9 mouse cellular contexts compared by ENCODE assay signal in the genomic region with DNA sequence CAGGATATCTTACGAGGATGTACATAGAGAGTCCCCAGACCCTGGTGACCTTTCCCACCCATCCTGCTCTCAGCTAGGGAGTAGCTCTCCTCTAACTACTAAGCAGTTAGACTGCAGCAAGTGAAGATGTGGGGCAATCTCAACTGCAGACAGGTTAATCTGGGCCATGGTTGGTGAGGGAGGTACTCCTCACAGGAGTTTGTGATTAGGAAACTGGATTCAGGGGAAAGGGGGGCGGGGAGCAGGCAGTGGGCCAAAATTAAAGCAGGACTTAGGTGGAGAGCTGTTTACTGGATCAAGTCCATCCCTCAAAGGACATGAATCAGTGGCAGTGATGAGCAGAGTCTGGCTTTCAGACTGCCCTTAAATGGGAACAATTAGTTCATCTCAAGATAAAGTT.
DNase-seq lines count a peak whose midpoint lies in the region; ATAC-seq and TF ChIP-seq lines count a peak whose summit lies in the region.
"Had no signal": no experiment of that assay in that cellular context is flagged by ENCODE, and none has a peak within 500 bp of the region (broad histone marks: within the 10 kb centered on the region; RNA-seq: fewer than 3 reads in every experiment).

No protein-coding gene starts in this region.

- no peak for ATAC-seq in midbrain, embryonic 11.5 days (ENCODE audit: low FRiP score)
- ATAC-seq in midbrain, embryonic 13.5 days = no peak
- no peak for ATAC-seq in stomach, postnatal 0 days (ENCODE audit: low FRiP score, low TSS enrichment)
- no peak for ATAC-seq in inflammation-experienced regulatory T-cells, adult 6 months

- no peak overlapping the region for H3K4me3 ChIP-seq in midbrain, embryonic 11.5 days (ENCODE audit: low read depth, low read length)
- H3K4me3 ChIP-seq in midbrain, embryonic 13.5 days (replicated peaks) = no peak overlapping the region
- no peak overlapping the region for H3K4me3 ChIP-seq in stomach, postnatal 0 days (ENCODE audit: low read depth, low read length)
- H3K4me3 ChIP-seq: embryonic facial prominence, embryonic 12.5 days had no signal

- no peaks in the 10 kb centered on the region for H3K36me3 ChIP-seq in midbrain, embryonic 11.5 days (ENCODE audit: control insufficient read depth, insufficient read depth, low read length)
- no peaks in the 10 kb centered on the region for H3K36me3 ChIP-seq in midbrain, embryonic 13.5 days
- no peaks in the 10 kb centered on the region for H3K36me3 ChIP-seq in stomach, postnatal 0 days (ENCODE audit: control insufficient read depth, insufficient read depth, low read length)
- H3K36me3 ChIP-seq: embryonic facial prominence, embryonic 12.5 days had no signal

- no peak for TF ChIP-seq CTCF in stomach, postnatal 0 days (IDR thresholded peaks at IDR 0.05; ENCODE audit: low read depth)

- WGBS in midbrain, embryonic 11.5 days = 91% methylated on average over 2 of the region's 2 CpGs
- 81% methylated on average over 2 of the region's 2 CpGs for WGBS in midbrain, embryonic 13.5 days
- 79% methylated on average over 2 of the region's 2 CpGs for WGBS in stomach, postnatal 0 days

- intact Hi-C loops in gastrocnemius, postnatal 36 days (cut with DNase I) = no loop called here
- intact Hi-C loops in left cerebral cortex, postnatal 14 days (cut with DNase I) = no loop called here

- no peaks in the 10 kb centered on the region for H3K4me1 ChIP-seq in midbrain, embryonic 11.5 days (ENCODE audit: control insufficient read depth, insufficient read depth, low read length)
- H3K4me1 ChIP-seq in midbrain, embryonic 13.5 days (replicated peaks) = no peaks in the 10 kb centered on the region
- H3K4me1 ChIP-seq in stomach, postnatal 0 days (replicated peaks; ENCODE audit: control insufficient read depth, insufficient read depth) = no peaks in the 10 kb centered on the region
- H3K4me1 ChIP-seq: embryonic facial prominence, embryonic 12.5 days had no signal

- no peak overlapping the region for H3K9ac ChIP-seq in midbrain, embryonic 11.5 days (ENCODE audit: low read length)
- H3K9ac ChIP-seq in midbrain, embryonic 13.5 days (replicated peaks) = no peak overlapping the region
- H3K9ac ChIP-seq in stomach, postnatal 0 days (ENCODE audit: low read length) = no peak overlapping the region
- H3K9ac ChIP-seq: embryonic facial prominence, embryonic 12.5 days had no signal

- H3K4me2 ChIP-seq in midbrain, embryonic 11.5 days = no peak overlapping the region
- H3K4me2 ChIP-seq in midbrain, embryonic 13.5 days (replicated peaks) = no peak overlapping the region
- no peak overlapping the region for H3K4me2 ChIP-seq in stomach, postnatal 0 days (replicated peaks; ENCODE audit: low read depth)
- H3K4me2 ChIP-seq: embryonic facial prominence, embryonic 12.5 days had no signal

- H3K27ac ChIP-seq in midbrain, embryonic 11.5 days (ENCODE audit: low read depth, low read length) = no peak overlapping the region
- no peak overlapping the region for H3K27ac ChIP-seq in midbrain, embryonic 13.5 days
- H3K27ac ChIP-seq in stomach, postnatal 0 days (replicated peaks) = no peak overlapping the region
- H3K27ac ChIP-seq: embryonic facial prominence, embryonic 12.5 days had no signal

- no peaks in the 10 kb centered on the region for H3K27me3 ChIP-seq in midbrain, embryonic 11.5 days (ENCODE audit: control insufficient read depth, insufficient read depth, low read length)
- H3K27me3 ChIP-seq in midbrain, embryonic 13.5 days = no peaks in the 10 kb centered on the region
- H3K27me3 ChIP-seq in stomach, postnatal 0 days (ENCODE audit: control insufficient read depth, insufficient read depth, low read length) = no peaks in the 10 kb centered on the region
- H3K27me3 ChIP-seq: embryonic facial prominence, embryonic 12.5 days had no signal

- DNase-seq in midbrain, embryonic 11.5 days (ENCODE audit: low spot score, missing footprints) = peak; percentile 84
- DNase-seq in gastrocnemius, postnatal 36 days = peak; percentile 28 to 60
- peak; percentile 78 for DNase-seq in kidney, adult 9 months
- DNase-seq in stomach, postnatal 0 days (ENCODE audit: low spot score) = peak; percentile 18
- DNase-seq in right cerebral cortex, postnatal 14 days = no peak
- no peak for DNase-seq in left cerebral cortex, postnatal 14 days (ENCODE audit: low spot score in 2 of 2)

- H3K9me3 ChIP-seq in midbrain, embryonic 11.5 days (ENCODE audit: control insufficient read depth, low read length) = no peaks in the 10 kb centered on the region
- H3K9me3 ChIP-seq in midbrain, embryonic 13.5 days = no peaks in the 10 kb centered on the region
- H3K9me3 ChIP-seq in stomach, postnatal 0 days (ENCODE audit: control insufficient read depth, low read length) = no peaks in the 10 kb centered on the region
- H3K9me3 ChIP-seq: embryonic facial prominence, embryonic 12.5 days had no signal

- no peak for TF ChIP-seq EP300 in stomach, postnatal 0 days (optimal IDR thresholded peaks at IDR 0.05)

Comparison
In these comparisons a context has a peak if more than half of its experiments do, and no peak if none do; other contexts are left out.
1. DNase-seq: peak in midbrain, embryonic 11.5 days (single experiment), gastrocnemius, postnatal 36 days (2 of 2), kidney, adult 9 months (single experiment) and stomach, postnatal 0 days (single experiment); none in right cerebral cortex, postnatal 14 days (single experiment) and left cerebral cortex, postnatal 14 days (0 of 2).